In the genomic region with DNA sequence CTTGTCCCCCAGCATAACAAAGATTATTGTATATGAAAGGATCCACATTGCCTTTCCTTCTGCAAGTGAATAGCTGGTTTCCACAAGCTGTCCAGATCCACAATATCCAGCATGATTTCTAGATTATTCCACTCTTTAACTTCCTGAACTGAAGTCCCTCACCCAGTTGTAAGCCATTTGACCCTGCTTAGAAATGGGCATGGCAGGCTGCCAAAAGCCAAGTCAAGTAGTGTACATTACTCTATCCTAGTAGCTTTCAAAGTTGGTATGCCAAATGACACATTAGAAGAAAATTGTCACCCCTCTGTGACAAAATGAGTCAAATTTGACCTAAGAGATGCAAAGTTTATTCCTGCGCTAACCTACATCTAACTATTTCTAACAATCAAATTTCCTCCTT, we compare ENCODE assay signal across 28 mouse cellular contexts.
DNase-seq lines count a peak whose midpoint lies in the region; ATAC-seq and TF ChIP-seq lines count a peak whose summit lies in the region.
"Had no signal": no experiment of that assay in that cellular context is flagged by ENCODE, and none has a peak within 500 bp of the region (broad histone marks: within the 10 kb centered on the region; RNA-seq: fewer than 3 reads in every experiment).

No protein-coding gene starts in this region.

- no peak overlapping the region for H3K4me2 ChIP-seq in midbrain, embryonic 15.5 days
- H3K4me2 ChIP-seq: embryonic facial prominence, embryonic 12.5 days; forebrain, embryonic 15.5 days; heart, embryonic 11.5 days; hindbrain, embryonic 15.5 days; liver, embryonic 15.5 days had no signal

- H3K4me3 ChIP-seq in lung, adult 2 months (replicated peaks; ENCODE audit: extremely low read depth, low read depth, low read length): no peak overlapping the region
- H3K4me3 ChIP-seq in midbrain, embryonic 15.5 days: no peak overlapping the region
- H3K4me3 ChIP-seq: embryonic facial prominence, embryonic 12.5 days; forebrain, embryonic 15.5 days; hindbrain, embryonic 15.5 days; liver, embryonic 15.5 days; midbrain, embryonic 10.5 days had no signal

- no peak for TF ChIP-seq CTCF in lung, adult 2 months (IDR thresholded peaks at IDR 0.05; ENCODE audit: insufficient read depth, low read length)

- no peaks in the 10 kb centered on the region for H3K9me3 ChIP-seq in midbrain, embryonic 15.5 days
- H3K9me3 ChIP-seq: embryonic facial prominence, embryonic 12.5 days; forebrain, embryonic 15.5 days; G1E; hindbrain, embryonic 15.5 days; liver, embryonic 15.5 days; midbrain, embryonic 10.5 days had no signal

- no peaks in the 10 kb centered on the region for H3K36me3 ChIP-seq in midbrain, embryonic 15.5 days (replicated peaks)
- H3K36me3 ChIP-seq: embryonic facial prominence, embryonic 12.5 days; forebrain, embryonic 15.5 days; G1E; hindbrain, embryonic 15.5 days; liver, embryonic 15.5 days; midbrain, embryonic 10.5 days had no signal

- no peak overlapping the region for H3K27ac ChIP-seq in midbrain, embryonic 15.5 days
- H3K27ac ChIP-seq: embryonic facial prominence, embryonic 12.5 days; forebrain, embryonic 15.5 days; hindbrain, embryonic 15.5 days; kidney, postnatal 0 days; liver, embryonic 15.5 days; midbrain, embryonic 10.5 days had no signal

- no peak overlapping the region for H3K9ac ChIP-seq in midbrain, embryonic 15.5 days
- H3K9ac ChIP-seq: embryonic facial prominence, embryonic 12.5 days; forebrain, embryonic 15.5 days; hindbrain, embryonic 15.5 days; liver, embryonic 15.5 days had no signal

- DNase-seq in left cerebral cortex, postnatal 4 days: peak; percentile 4
- DNase-seq in left cerebral cortex, postnatal 25 days (ENCODE audit: low spot score in 2 of 2): no peak
- DNase-seq in lung, adult 2 months: peak; percentile 21
- peak; percentile 29 for DNase-seq in lung, postnatal 14 days
- no peak for DNase-seq in c-Kit-positive CD71-positive TER-119-positive erythroid progenitor cells, embryonic 14.5 days (ENCODE audit: low spot score)
- no peak for DNase-seq in spleen, postnatal 10 days (ENCODE audit: low spot score in 2 of 2)
- DNase-seq: adrenal gland, postnatal 10 days; cerebellum, adult 11-12 months; cerebellum, adult 9-11 months; embryo, embryonic 11 days; gastrocnemius, postnatal 25 days; heart, adult 18-20 months; kidney, adult 11 months; liver; right cerebral cortex, postnatal 25 days; thymus, adult 18-20 months; thymus, postnatal 4 days had no signal

- TF ChIP-seq POLR2A in lung, adult 2 months (IDR thresholded peaks at IDR 0.05; ENCODE audit: borderline replicate concordance, extremely low read depth, low read depth, low read length): no peak

- no peak for ATAC-seq in midbrain, embryonic 15.5 days (replicated peaks)
- ATAC-seq: forebrain, embryonic 15.5 days; inflammation-experienced regulatory T-cells, adult 6 months; midbrain, embryonic 16.5 days had no signal

- WGBS in lung, adult 2 months: 92% methylated on average over 1 of the region's 1 CpGs
- 96% methylated on average over 1 of the region's 1 CpGs for WGBS in midbrain, embryonic 15.5 days

- no peaks in the 10 kb centered on the region for H3K4me1 ChIP-seq in lung, adult 2 months (ENCODE audit: control insufficient read depth, insufficient read depth, low read length)
- no peaks in the 10 kb centered on the region for H3K4me1 ChIP-seq in midbrain, embryonic 15.5 days
- H3K4me1 ChIP-seq: embryonic facial prominence, embryonic 12.5 days; forebrain, embryonic 15.5 days; hindbrain, embryonic 15.5 days; liver, embryonic 15.5 days; midbrain, embryonic 10.5 days had no signal

- no peaks in the 10 kb centered on the region for H3K27me3 ChIP-seq in midbrain, embryonic 15.5 days (replicated peaks)
- H3K27me3 ChIP-seq: embryonic facial prominence, embryonic 12.5 days; forebrain, embryonic 15.5 days; hindbrain, embryonic 15.5 days; liver, embryonic 15.5 days had no signal

- intact Hi-C loops in left cerebral cortex, postnatal 4 days (cut with DNase I): no loop called here
- intact Hi-C loops in left cerebral cortex, postnatal 25 days (cut with DNase I): no loop called here

Comparison
In these comparisons a context has a peak if more than half of its experiments do, and no peak if none do; other contexts are left out.
1. DNase-seq: peak in left cerebral cortex, postnatal 4 days (single experiment), lung, adult 2 months (single experiment) and lung, postnatal 14 days (single experiment); none in left cerebral cortex, postnatal 25 days (0 of 2), c-Kit-positive CD71-positive TER-119-positive erythroid progenitor cells, embryonic 14.5 days (single experiment) and spleen, postnatal 10 days (0 of 2).